Mouse (Mus musculus): Measurements from ENCODE around the gene Hormad1. TPM values are rescaled to one million over a fixed set of nuclear protein-coding genes. Genes with fewer than 3 reads are reported as not detected.

Hormad1 gene
- total RNA-seq (2021) = not detected
- long read RNA-seq, experiment 1 = 0 reads
- long read RNA-seq, experiment 2 = 0 reads

- intact Hi-C loops (cut with DNase I) = no loop called here
Observed at GRCm38 (mm10) chr3:95559437-95559836, at the start of gene Hormad1. TSS of gene Hormad1 (plus strand) at chr3:95559677.

GRCm38 (mm10) chr3:95511611-95512180, 47.8 kb upstream of the Hormad1 start:
- no peak for DNase-seq (ENCODE audit: extremely low spot score in 1 of 2, low spot score in 2 of 2)
- no peak for TF ChIP-seq CTCF (IDR thresholded peaks at IDR 0.05)
- intact Hi-C loops (cut with DNase I) = no loop called here
- Histone ChIP-seq H3K4me3 (no peak overlapping the region), H3K27ac (no peak overlapping the region)

More at GRCm38 (mm10) chr3:95559437-95559836, at the start of gene Hormad1:
- Histone ChIP-seq H3K4me3 (no peak within 1 kb of the TSS), H3K27ac (no peak within 1 kb of the TSS)
- TF ChIP-seq CTCF (IDR thresholded peaks at IDR 0.05) = no peak
- no peak for DNase-seq (ENCODE audit: extremely low spot score in 1 of 2, low spot score in 2 of 2)

DNA sequence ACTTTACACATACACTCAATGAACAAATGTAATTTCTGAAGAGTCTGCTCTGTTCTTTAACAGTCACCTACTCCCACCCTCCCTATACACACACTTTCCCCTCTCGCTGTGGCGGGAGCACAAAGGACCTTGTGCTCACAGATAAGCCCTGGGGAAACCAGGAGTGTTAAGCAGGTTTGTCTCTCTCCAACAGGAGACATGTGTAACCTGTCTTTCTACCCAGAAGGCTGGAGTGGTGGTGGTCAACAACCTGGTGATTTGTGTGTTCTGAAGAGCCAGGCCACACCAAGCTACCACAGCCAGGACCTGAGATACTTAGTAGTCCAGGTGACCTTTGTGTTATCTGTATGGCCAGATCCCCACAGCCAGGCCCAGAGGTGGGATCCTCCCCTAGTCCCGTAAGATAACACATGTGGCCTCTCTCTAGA, 42.8 kb upstream of the Hormad1 start:
- no peak for TF ChIP-seq CTCF (IDR thresholded peaks at IDR 0.05)
- intact Hi-C loops (cut with DNase I) = loop anchor here (1.0 to 5.0 kb wide), 2 partner anchors 72 to 156 kb away; partner anchors contain the start of gene Golph3l

DNA sequence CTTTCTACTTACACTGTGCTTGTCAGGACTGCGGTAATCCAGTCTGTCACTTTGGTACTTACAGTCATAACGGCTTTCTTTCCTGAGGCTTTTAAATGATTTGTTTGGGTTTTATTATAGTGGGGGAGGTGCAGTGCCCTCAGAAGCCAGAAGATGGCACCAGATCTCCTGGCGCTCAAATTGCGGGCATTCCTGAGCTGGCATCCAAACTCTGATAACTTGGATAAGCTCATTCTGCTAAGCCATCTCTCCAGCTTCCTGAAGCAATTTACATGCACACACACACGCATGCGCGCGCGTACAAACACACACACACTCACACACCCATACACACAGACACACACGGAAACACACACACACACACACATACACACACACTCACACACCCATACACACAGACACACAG, 42.0 kb upstream of the Hormad1 start:
- H3K4me3 ChIP-seq = no peak overlapping the region
- DNase-seq (ENCODE audit: extremely low spot score in 1 of 2, low spot score in 2 of 2) = peak; percentile 69 to 73
- no peak overlapping the region for H3K27ac ChIP-seq
- intact Hi-C loops (cut with DNase I) = loop anchor here (1.0 to 5.0 kb wide), 2 partner anchors 71 to 155 kb away; partner anchors contain the start of gene Golph3l
- TF ChIP-seq CTCF (IDR thresholded peaks at IDR 0.05) = peak; percentile 89

More for the DNA sequence above, 42.8 kb upstream of the Hormad1 start:
- no peak for DNase-seq (ENCODE audit: extremely low spot score in 1 of 2, low spot score in 2 of 2)
- Histone ChIP-seq H3K4me3 (no peak overlapping the region), H3K27ac (no peak overlapping the region)

GRCm38 (mm10) chr3:95518891-95519290, 40.6 kb upstream of the Hormad1 start:
- TF ChIP-seq CTCF (IDR thresholded peaks at IDR 0.05) = no peak
- no peak for DNase-seq (ENCODE audit: extremely low spot score in 1 of 2, low spot score in 2 of 2)
- intact Hi-C loops (cut with DNase I) = loop anchor here (5.0 kb wide), 1 partner anchor 153 kb away; no protein-coding TSS in a partner anchor

GRCm38 (mm10) chr3:95519315-95519714, 40.2 kb upstream of the Hormad1 start:
- no peak overlapping the region for H3K4me3 ChIP-seq
- TF ChIP-seq CTCF (IDR thresholded peaks at IDR 0.05) = no peak
- intact Hi-C loops (cut with DNase I) = loop anchor here (5.0 kb wide), 1 partner anchor 153 kb away; no protein-coding TSS in a partner anchor
- no peak for DNase-seq (ENCODE audit: extremely low spot score in 1 of 2, low spot score in 2 of 2)
- no peak overlapping the region for H3K27ac ChIP-seq

More at GRCm38 (mm10) chr3:95518891-95519290, 40.6 kb upstream of the Hormad1 start:
- Histone ChIP-seq H3K27ac (no peak overlapping the region), H3K4me3 (no peak overlapping the region)

DNA sequence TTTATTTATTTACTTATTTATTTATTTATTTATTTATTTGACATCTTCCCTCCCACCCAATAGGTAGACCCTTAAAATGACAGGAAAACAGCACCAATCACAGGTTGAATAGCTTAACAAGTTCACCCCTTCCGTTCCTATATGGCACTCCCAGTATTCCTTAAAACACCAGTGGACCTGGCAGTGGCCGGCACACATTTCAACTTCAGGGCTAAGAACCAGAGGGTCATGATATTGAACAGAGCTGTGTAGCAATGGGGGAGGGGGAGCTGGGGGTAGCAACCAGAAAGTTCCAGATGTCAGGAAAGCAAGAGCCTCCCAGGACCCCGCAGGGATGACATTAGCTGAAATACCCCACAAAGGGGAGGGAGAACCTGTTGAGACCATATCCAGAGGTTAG, 39.4 kb upstream of the Hormad1 start:
- H3K27ac ChIP-seq = no peak overlapping the region
- no peak for DNase-seq (ENCODE audit: extremely low spot score in 1 of 2, low spot score in 2 of 2)
- H3K4me3 ChIP-seq = no peak overlapping the region
- intact Hi-C loops (cut with DNase I) = no loop called here
- TF ChIP-seq CTCF (IDR thresholded peaks at IDR 0.05) = no peak

DNA sequence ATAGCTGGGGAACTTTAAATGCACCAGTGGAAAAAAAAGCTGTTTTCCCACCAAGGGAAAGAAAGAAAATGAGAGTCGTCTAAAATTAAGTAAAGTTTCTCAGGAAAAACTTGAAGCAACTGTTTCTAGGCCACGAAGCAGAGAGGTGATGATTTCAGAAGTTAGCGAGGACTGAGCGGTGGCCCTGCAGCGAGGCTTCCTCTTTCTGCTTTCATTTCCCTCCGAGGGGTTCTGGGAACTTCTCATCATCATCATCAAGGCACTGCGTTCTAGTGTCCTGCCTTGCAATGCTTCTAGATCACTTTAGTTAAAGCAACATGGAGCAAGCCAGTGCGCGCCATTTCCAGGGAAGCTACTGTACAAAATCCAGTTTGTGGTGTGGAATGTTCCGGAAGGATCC, 38.3 kb upstream of the Hormad1 start:
- no peak for TF ChIP-seq CTCF (IDR thresholded peaks at IDR 0.05)
- intact Hi-C loops (cut with DNase I) = no loop called here
- Histone ChIP-seq H3K27ac (no peak overlapping the region), H3K4me3 (no peak overlapping the region)
- DNase-seq (ENCODE audit: extremely low spot score in 1 of 2, low spot score in 2 of 2) = no peak

- no peak overlapping the region for H3K27ac ChIP-seq
- DNase-seq (ENCODE audit: extremely low spot score in 1 of 2, low spot score in 2 of 2) = no peak
- TF ChIP-seq CTCF (IDR thresholded peaks at IDR 0.05) = no peak
- intact Hi-C loops (cut with DNase I) = no loop called here
- no peak overlapping the region for H3K4me3 ChIP-seq
Observed at GRCm38 (mm10) chr3:95523662-95524061, 35.8 kb upstream of the Hormad1 start.

DNA sequence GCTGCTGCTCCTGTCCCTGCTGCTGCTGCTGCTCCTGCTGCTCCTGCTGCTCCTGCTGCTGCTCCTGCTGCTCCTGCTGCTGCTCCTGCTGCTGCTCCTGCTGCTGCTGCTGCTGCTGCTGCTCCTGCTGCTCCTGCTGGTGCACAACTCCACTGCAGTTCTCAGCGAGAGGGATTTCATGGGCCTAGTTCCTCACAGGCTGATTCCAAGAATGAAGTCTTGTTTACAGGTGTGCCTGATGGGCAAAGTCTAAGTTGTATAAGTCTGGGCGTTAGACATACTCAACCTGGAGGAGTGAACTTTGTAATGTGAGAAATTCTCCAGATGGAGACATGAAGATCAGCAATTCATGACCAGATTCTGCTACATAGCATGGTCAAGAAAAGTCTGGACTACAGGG, 34.8 kb upstream of the Hormad1 start:
- DNase-seq (ENCODE audit: extremely low spot score in 1 of 2, low spot score in 2 of 2) = no peak
- H3K4me3 ChIP-seq = no peak overlapping the region
- H3K27ac ChIP-seq = no peak overlapping the region
- intact Hi-C loops (cut with DNase I) = no loop called here
- no peak for TF ChIP-seq CTCF (IDR thresholded peaks at IDR 0.05)

DNA sequence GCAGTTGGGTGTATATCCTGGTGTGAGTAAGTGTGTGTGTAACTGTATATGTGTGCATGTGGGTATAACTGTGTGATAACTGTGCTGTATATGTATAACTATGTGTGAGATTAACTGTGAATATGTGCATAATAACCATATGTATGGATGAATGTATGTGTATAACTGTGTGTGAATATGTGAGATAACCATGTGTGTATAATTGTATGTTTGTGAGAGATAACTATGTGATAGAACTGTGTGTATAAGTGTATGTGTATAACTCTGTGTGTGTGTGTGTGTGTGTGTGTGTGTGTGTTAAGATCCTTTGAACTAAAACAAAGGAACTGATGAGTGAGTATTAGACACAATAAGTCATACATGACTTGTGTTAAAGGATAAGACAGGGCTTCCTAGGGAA, 33.4 kb upstream of the Hormad1 start:
- no peak for DNase-seq (ENCODE audit: extremely low spot score in 1 of 2, low spot score in 2 of 2)
- H3K4me3 ChIP-seq = no peak overlapping the region
- intact Hi-C loops (cut with DNase I) = no loop called here
- no peak overlapping the region for H3K27ac ChIP-seq
- TF ChIP-seq CTCF (IDR thresholded peaks at IDR 0.05) = no peak

DNA sequence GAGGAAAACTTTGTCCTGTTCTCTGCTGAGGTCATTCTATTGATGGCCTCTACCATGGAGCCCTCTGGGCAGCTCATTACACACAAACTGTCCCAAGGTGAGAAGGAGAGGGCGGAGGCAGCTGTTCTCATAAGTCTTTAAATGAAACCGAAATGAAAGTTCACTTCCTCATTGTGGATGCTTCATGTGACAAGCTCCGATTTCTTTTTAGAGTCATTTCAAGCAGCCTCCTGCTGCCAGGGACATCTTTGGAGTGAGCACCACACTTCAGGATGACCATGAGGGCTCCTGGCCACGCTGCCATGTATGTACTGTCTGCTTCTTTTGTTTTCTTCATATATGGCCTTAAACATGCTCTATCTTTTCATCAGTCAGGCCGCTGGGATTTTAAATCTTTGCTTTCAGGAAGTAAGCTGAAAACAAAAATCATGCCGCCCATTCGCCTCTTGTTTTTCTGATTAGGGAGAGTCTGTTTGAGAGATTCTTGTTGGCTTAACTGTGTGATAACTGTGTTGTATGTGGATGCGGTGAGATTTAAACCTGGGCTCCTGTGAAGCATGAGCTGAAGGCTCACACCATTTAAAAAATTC, 32.8 kb upstream of the Hormad1 start, which contains the start of gene Ctss:
TSS of gene Ctss (plus strand) at position 165 of the 590 bp plus-strand sequence.
- no peak within 1 kb of the TSS for H3K27ac ChIP-seq
- no peak within 1 kb of the TSS for H3K4me3 ChIP-seq
- TF ChIP-seq CTCF (IDR thresholded peaks at IDR 0.05) = no peak
- no peak for DNase-seq (ENCODE audit: extremely low spot score in 1 of 2, low spot score in 2 of 2)
- intact Hi-C loops (cut with DNase I) = no loop called here
